Mouse (Mus musculus): ENCODE measurements around the gene Troap. TPM values are rescaled to one million over a fixed set of nuclear protein-coding genes. Genes with fewer than 3 reads are reported as not detected.

Troap gene
- polyA plus RNA-seq, 1 experiment from 2014 or later: 26.8 TPM

DNA sequence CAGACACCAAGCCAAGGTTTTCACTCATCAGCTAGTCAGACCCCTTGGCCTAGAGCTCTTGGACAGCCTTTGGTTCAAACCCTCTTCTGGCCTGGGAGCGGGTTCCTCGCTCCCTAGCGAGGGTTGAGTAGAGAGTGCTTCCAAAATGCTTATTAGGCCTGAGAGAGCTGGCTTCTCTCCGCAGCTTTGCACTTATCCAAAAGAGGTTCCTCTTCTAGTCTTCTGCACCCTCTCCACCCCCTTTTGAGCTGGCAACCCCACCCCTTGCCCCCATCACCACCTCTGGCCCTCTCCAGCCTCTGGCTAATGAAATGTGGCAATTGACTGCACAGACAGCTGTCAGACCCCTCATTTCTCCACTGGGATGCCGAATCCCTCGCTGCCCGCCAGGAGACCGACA, 18.5 kb downstream of the Troap start, which contains the start of gene Dnajc22:
Dnajc22 (plus strand) TSS at position 301 of the 400 bp plus-strand sequence.
- peak within 1 kb of the TSS; percentile 47; the same call in 1 of the 2 replicates for H3K9ac ChIP-seq
- whole genome bisulfite sequencing: 46% methylated on average over 8 of the region's 8 CpGs
- peaks cover 46% of the 10 kb centered on the region for H3K4me1 ChIP-seq (replicated peaks)
- no peaks in the 10 kb centered on the region for H3K36me3 ChIP-seq
- no peak within 1 kb of the TSS for H3K27ac ChIP-seq
- H3K9me3 ChIP-seq (replicated peaks): no peaks in the 10 kb centered on the region
- no peak for ATAC-seq (replicated peaks; ENCODE audit: insufficient number of reproducible peaks, insufficient read depth, low FRiP score, low read depth)
- H3K4me3 ChIP-seq: peak within 1 kb of the TSS; percentile 52
- H3K4me2 ChIP-seq: peak within 1 kb of the TSS; percentile 93
- H3K27me3 ChIP-seq: peaks cover 96% of the 10 kb centered on the region

GRCm38 (mm10) chr15:99093291-99094258, 19.2 kb downstream of the Troap start:
- H3K9ac ChIP-seq: peak overlapping the region; percentile 47; the same call in 1 of the 2 replicates
- H3K27me3 ChIP-seq: peaks cover 96% of the 10 kb centered on the region
- no peak overlapping the region for H3K27ac ChIP-seq
- no peaks in the 10 kb centered on the region for H3K9me3 ChIP-seq (replicated peaks)
- no peak for ATAC-seq (replicated peaks; ENCODE audit: insufficient number of reproducible peaks, insufficient read depth, low FRiP score, low read depth)
- H3K4me3 ChIP-seq: peak overlapping the region; percentile 52
- peak overlapping the region; percentile 93 for H3K4me2 ChIP-seq
- no peaks in the 10 kb centered on the region for H3K36me3 ChIP-seq
- H3K4me1 ChIP-seq (replicated peaks): peaks cover 46% of the 10 kb centered on the region
- 3% methylated on average over 56 of the region's 56 CpGs for WGBS

GRCm38 (mm10) chr15:99094631-99095270, 20.4 kb downstream of the Troap start:
- Histone ChIP-seq H3K4me2 (peak overlapping the region; percentile 23), H3K27ac (no peak overlapping the region), H3K27me3 (peaks cover 95% of the 10 kb centered on the region), H3K4me3 (peak overlapping the region; percentile 6; the same call in 1 of the 2 replicates), H3K4me1 (replicated peaks) (peaks cover 51% of the 10 kb centered on the region), H3K9me3 (replicated peaks) (no peaks in the 10 kb centered on the region), H3K9ac (no peak overlapping the region), H3K36me3 (no peaks in the 10 kb centered on the region)
- 5% methylated on average over 27 of the region's 27 CpGs for WGBS
- no peak for ATAC-seq (replicated peaks; ENCODE audit: insufficient number of reproducible peaks, insufficient read depth, low FRiP score, low read depth)

- 0 out of 2 replicates have a peak overlapping the region, but pooled peaks have one; percentile 6 for H3K4me3 ChIP-seq
- H3K9ac ChIP-seq: no peak overlapping the region
- peaks cover 51% of the 10 kb centered on the region for H3K4me1 ChIP-seq (replicated peaks)
- no peak overlapping the region for H3K4me2 ChIP-seq
- WGBS: 18% methylated on average over 6 of the region's 6 CpGs
- H3K36me3 ChIP-seq: no peaks in the 10 kb centered on the region
- no peaks in the 10 kb centered on the region for H3K9me3 ChIP-seq (replicated peaks)
- no peak overlapping the region for H3K27ac ChIP-seq
- no peak for ATAC-seq (replicated peaks; ENCODE audit: insufficient number of reproducible peaks, insufficient read depth, low FRiP score, low read depth)
- peaks cover 95% of the 10 kb centered on the region for H3K27me3 ChIP-seq
Observed at GRCm38 (mm10) chr15:99095356-99095755, 21.0 kb downstream of the Troap start.

- ATAC-seq (replicated peaks; ENCODE audit: insufficient number of reproducible peaks, insufficient read depth, low FRiP score, low read depth): no peak
- H3K9me3 ChIP-seq (replicated peaks): no peaks in the 10 kb centered on the region
- no peak overlapping the region for H3K27ac ChIP-seq
- peaks cover 87% of the 10 kb centered on the region for H3K27me3 ChIP-seq
- peak overlapping the region; percentile 50 for H3K4me3 ChIP-seq
- 9% methylated on average over 24 of the region's 24 CpGs for WGBS
- H3K4me2 ChIP-seq: peak overlapping the region; percentile 89
- H3K36me3 ChIP-seq: no peaks in the 10 kb centered on the region
- H3K9ac ChIP-seq: peak overlapping the region; percentile 27; the same call in 1 of the 2 replicates
- H3K4me1 ChIP-seq (replicated peaks): peaks cover 51% of the 10 kb centered on the region
Observed at GRCm38 (mm10) chr15:99096061-99096793, 21.9 kb downstream of the Troap start.

DNA sequence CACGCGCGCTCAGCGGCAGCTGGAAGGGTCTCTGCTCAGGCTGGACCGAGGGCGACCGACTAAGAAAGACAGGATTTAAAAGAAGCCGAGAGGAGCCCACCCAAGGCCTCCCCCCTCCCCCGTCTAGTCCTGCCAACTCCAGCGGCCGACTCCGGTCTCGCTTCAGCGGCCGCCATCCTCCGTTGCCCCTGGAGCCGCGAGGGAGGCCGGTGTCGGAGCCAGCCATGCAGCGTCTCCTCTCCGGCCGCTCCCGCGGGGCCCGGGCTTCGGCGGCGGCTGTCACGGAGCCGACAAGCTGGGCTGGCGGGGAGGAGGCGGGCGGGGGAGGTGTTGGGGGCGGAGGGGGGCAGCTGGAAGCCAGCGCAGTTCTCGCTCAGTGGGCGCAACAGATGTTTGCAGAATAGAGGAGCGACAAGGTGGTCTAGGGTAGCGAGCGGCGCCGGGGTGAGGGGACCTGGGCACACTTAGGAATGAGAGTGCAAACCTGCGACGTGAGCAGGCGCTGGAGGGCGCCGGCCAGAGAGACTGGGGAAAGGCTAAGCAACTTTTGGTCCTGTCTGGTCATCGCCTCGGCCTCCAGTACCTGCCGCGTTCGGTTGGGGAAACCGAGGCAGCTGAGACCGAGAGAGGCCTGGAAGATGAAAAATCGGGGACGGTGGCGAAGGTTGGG, 22.6 kb downstream of the Troap start:
- no peak overlapping the region for H3K27ac ChIP-seq
- no peaks in the 10 kb centered on the region for H3K9me3 ChIP-seq (replicated peaks)
- peak overlapping the region; percentile 56 for H3K9ac ChIP-seq
- peak overlapping the region; percentile 50 for H3K4me3 ChIP-seq
- H3K4me2 ChIP-seq: peak overlapping the region; percentile 89
- under 1% methylated on average over 53 of the region's 58 CpGs for WGBS
- H3K36me3 ChIP-seq: no peaks in the 10 kb centered on the region
- H3K4me1 ChIP-seq (replicated peaks): peaks cover 51% of the 10 kb centered on the region
- peaks cover 79% of the 10 kb centered on the region for H3K27me3 ChIP-seq
- no peak for ATAC-seq (replicated peaks; ENCODE audit: insufficient number of reproducible peaks, insufficient read depth, low FRiP score, low read depth)

DNA sequence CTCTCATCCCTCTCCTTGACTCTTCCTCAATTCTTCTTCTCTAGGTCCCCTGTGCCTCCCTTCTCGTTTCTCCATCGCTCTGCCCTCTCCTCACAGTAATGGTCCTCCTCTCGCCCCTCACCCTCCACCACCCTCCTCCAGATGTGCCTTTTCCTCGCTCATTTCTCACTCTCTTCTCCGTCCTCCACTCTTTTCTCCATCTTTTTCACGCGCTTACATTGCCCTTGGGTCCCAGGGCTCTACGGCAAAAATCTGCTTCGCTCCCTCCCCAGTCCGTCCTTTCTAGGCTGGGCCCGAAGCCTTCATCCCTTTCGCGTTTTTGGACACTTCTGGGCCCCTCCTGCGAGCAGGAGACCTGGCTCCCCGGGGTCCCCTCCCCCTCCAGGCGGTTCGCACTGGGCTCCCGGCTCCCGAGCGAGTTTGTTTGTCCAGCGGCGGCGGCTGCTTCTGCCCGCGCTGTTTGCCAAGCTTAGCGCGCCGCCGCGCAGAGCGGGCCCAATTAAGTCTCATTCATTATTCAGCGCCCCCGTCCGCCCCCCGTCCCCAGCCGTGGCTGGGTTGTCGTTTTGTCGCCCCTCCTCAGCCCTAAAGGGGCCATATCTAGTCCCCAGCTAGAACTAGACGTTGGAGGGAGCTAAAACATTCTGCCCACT, 23.6 kb downstream of the Troap start:
- Histone ChIP-seq H3K4me2 (peak overlapping the region; percentile 89), H3K4me1 (replicated peaks) (peaks cover 49% of the 10 kb centered on the region), H3K9ac (peak overlapping the region; percentile 56), H3K36me3 (no peaks in the 10 kb centered on the region), H3K9me3 (replicated peaks) (no peaks in the 10 kb centered on the region), H3K27me3 (peaks cover 69% of the 10 kb centered on the region), H3K4me3 (peak overlapping the region; percentile 50), H3K27ac (no peak overlapping the region)
- WGBS: under 1% methylated on average over 39 of the region's 39 CpGs
- no peak for ATAC-seq (replicated peaks; ENCODE audit: insufficient number of reproducible peaks, insufficient read depth, low FRiP score, low read depth)

- ATAC-seq (replicated peaks; ENCODE audit: insufficient number of reproducible peaks, insufficient read depth, low FRiP score, low read depth): no peak
- H3K9ac ChIP-seq: peak overlapping the region; percentile 56; the same call in 1 of the 2 replicates
Observed at GRCm38 (mm10) chr15:99098493-99098861, 24.1 kb downstream of the Troap start.

GRCm38 (mm10) chr15:99099139-99099556, 24.8 kb downstream of the Troap start:
- H3K4me3 ChIP-seq: peak overlapping the region; percentile 50
- H3K36me3 ChIP-seq: no peaks in the 10 kb centered on the region
- no peak overlapping the region for H3K9ac ChIP-seq
- peaks cover 59% of the 10 kb centered on the region for H3K27me3 ChIP-seq
- H3K4me1 ChIP-seq (replicated peaks): peaks cover 39% of the 10 kb centered on the region
- H3K9me3 ChIP-seq (replicated peaks): no peaks in the 10 kb centered on the region
- no peak overlapping the region for H3K27ac ChIP-seq
- peak overlapping the region; percentile 89 for H3K4me2 ChIP-seq
- WGBS: 2% methylated on average over 15 of the region's 15 CpGs
- no peak; the same call in 1 of the 2 replicates for ATAC-seq (replicated peaks; ENCODE audit: insufficient number of reproducible peaks, insufficient read depth, low FRiP score, low read depth)

More at GRCm38 (mm10) chr15:99098493-99098861, 24.1 kb downstream of the Troap start:
- Histone ChIP-seq H3K9me3 (replicated peaks) (no peaks in the 10 kb centered on the region), H3K4me1 (replicated peaks) (peaks cover 44% of the 10 kb centered on the region), H3K4me2 (peak overlapping the region; percentile 89), H3K27me3 (peaks cover 64% of the 10 kb centered on the region), H3K27ac (no peak overlapping the region), H3K4me3 (peak overlapping the region; percentile 50), H3K36me3 (no peaks in the 10 kb centered on the region)
- 7% methylated on average over 9 of the region's 9 CpGs for WGBS

DNA sequence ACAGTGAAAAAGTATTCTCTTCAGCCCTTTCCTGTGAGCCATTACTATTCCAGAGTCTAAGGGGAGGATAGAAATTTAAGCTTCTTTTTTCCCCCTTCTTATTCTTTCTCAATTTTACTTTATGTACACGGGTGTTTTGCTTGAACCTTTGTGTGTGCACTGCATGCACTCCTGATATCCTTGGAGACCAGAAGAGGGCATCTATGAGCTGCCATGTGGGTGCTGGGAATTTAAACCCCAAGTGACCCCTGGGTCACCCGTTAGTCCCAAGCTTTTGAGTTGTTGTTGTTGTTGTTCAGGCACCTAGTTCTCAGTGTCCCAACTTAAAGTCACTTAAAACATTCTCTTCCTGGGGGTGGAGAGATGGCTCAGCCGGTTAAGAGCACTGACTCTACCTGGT, 25.6 kb downstream of the Troap start:
- Histone ChIP-seq H3K36me3 (no peaks in the 10 kb centered on the region), H3K4me3 (no peak overlapping the region), H3K9ac (no peak overlapping the region), H3K27me3 (peaks cover 52% of the 10 kb centered on the region), H3K9me3 (replicated peaks) (no peaks in the 10 kb centered on the region), H3K4me1 (replicated peaks) (peaks cover 34% of the 10 kb centered on the region), H3K4me2 (no peak overlapping the region), H3K27ac (no peak overlapping the region)
- WGBS: 50% methylated on average over 3 of the region's 3 CpGs
- ATAC-seq (replicated peaks; ENCODE audit: insufficient number of reproducible peaks, insufficient read depth, low FRiP score, low read depth): no peak
